Mouse (Mus musculus) left cerebral cortex, adult 6 months (tissue): ENCODE results near the gene Ccdc137. TPM values are rescaled to one million over a fixed set of nuclear protein-coding genes. Genes with fewer than 3 reads are reported as not detected.

Source experiments
- long read RNA-seq, 2 experiments: library from polyadenylated mRNA; unstranded; transcript quantifications; one replicate each; pipeline ENCODE4 v2.0.0; 2019 to 2020
- polyA plus RNA-seq: library from polyadenylated mRNA; unstranded; fragments of <200 nt; fragmentation: Nextera tagmentation; gene quantifications from 2 replicates; pipeline ENCODE4 v1.2.3, GENCODE M21; 2021

The Ccdc137 gene
- polyA plus RNA-seq, result 26.0 and 30.0 TPM in 2 replicates
- long read RNA-seq, experiment 1, transcript Ccdc137-201 (6 exons, 2,778 nt), result major isoform, 113 of 144 reads
- long read RNA-seq, experiment 1, partial matches to known transcripts, result 9 of 144 reads
- long read RNA-seq, experiment 1, other reads (novel, unspliced or antisense), result 22 of 144 reads
- long read RNA-seq, experiment 2, transcript Ccdc137-201 (6 exons, 2,778 nt), result major isoform, 9 of 16 reads
- long read RNA-seq, experiment 2, partial matches to known transcripts, result 1 of 16 reads
- long read RNA-seq, experiment 2, other reads (novel, unspliced or antisense), result 5 of 16 reads

GRCm38 (mm10) chr11:120457772-120458751 lies at the start of gene Ccdc137, which contains the start of gene Oxld1:
Ccdc137 (plus strand) TSS chr11:120458115.
Oxld1 (minus strand) TSS chr11:120458068.

DNA sequence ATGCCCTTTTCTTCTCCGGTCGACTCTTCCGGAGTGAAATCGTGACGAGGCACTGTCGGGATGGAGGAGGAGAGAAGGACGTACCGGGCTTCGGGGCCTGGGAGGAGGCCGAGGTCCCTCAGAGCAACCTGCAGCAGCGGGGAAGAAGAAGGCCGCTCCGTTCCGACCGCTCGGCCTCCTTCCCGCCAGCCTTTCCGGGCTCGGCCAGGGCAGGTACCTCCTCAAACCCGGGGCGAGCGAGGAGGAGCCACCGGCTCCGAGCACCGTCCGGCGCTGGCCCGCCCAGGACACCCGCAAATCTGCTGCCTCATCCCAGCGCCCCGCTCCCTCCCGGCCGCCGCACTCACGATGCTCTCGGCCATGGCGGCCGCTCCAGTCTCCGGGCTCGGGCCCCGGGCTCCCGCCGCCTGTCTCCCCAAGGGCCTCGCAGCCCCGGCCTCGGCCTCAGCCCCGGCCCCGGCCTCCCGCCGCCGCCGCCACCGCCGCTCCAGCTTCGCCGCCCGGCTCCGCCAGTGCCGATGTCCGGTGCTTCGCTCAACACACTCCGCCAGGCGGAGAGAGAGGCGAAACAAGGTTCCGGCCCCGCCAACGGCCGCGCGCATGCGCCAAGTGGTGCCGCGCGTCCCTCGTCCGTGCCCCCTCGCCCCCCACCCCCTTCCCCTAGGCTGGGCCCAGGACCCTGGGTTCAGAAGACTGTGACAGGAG lies 20.6 kb upstream of the Ccdc137 start, which contains the start of gene Nploc4:
TSS of gene Nploc4 (minus strand) at position 557 of the 705 bp plus-strand sequence.

GRCm38 (mm10) chr11:120442344-120442743 lies 15.6 kb upstream of the Ccdc137 start, which contains the start of gene Tspan10:
Tspan10 (plus strand) TSS chr11:120442644.

DNA sequence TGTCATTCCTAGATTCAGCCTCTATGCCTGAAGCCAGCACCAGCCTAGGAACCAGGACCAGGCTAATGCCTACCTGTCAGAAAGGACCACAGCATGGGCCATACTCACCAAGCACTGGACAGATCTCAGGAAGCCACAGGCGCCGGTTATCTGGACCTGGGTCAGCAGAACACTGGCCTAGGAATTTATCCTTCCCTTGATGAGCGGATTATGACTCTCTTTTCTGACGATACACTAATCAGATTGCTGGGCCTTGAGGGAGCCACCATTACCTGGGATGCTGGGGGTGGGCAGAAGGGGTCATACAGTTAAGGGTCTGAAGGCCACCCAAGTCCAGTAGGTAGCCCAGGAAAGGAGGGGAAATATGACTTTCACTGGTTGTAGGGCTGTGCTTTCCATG lies 4.6 kb upstream of the Ccdc137 start, which contains the start of gene Pde6g:
TSS of gene Pde6g (minus strand) at position 195 of the 400 bp plus-strand sequence.

GRCm38 (mm10) chr11:120467051-120467735 lies 9.3 kb downstream of the Ccdc137 start, which contains the start of gene Arl16:
Arl16 (minus strand) TSS chr11:120467607.

GRCm38 (mm10) chr11:120484265-120484981 lies 26.5 kb downstream of the Ccdc137 start, which contains the start of gene Mrpl12:
Mrpl12 (plus strand) TSS chr11:120484613.

GRCm38 (mm10) chr11:120491317-120492023 lies 33.6 kb downstream of the Ccdc137 start, which contains the start of gene Slc25a10:
Slc25a10 (plus strand) TSS chr11:120491840.

Other genes with a start within 250 kb of the Ccdc137 start
- gene Bahcc1, start 225.2 kb upstream of the Ccdc137 start, polyA plus RNA-seq, result 1.2 and 8.2 TPM in 2 replicates
- gene Actg1, start 109.6 kb upstream of the Ccdc137 start, polyA plus RNA-seq, result 2,011 and 2,306 TPM in 2 replicates
- 0.72 and 1.2 TPM in 2 replicates for gene Fscn2, start 96.6 kb upstream of the Ccdc137 start, polyA plus RNA-seq
- 6.8 and 7.3 TPM in 2 replicates for gene Faap100, start 79.4 kb upstream of the Ccdc137 start, polyA plus RNA-seq
- gene Nploc4, start 20.4 kb upstream of the Ccdc137 start, polyA plus RNA-seq, result 4.6 and 5.8 TPM in 2 replicates
- not detected in 2 replicates for gene Tspan10, start 15.5 kb upstream of the Ccdc137 start, polyA plus RNA-seq
- gene Pde6g, start 4.6 kb upstream of the Ccdc137 start, polyA plus RNA-seq, result 0.31 and 0.44 TPM in 2 replicates
- gene Oxld1, start within 50 bp of the Ccdc137 start, polyA plus RNA-seq, result 33.4 and 35.5 TPM in 2 replicates
- 72.4 and 90.6 TPM in 2 replicates for gene Arl16, start 9.5 kb downstream of the Ccdc137 start, polyA plus RNA-seq
- gene Mrpl12, start 26.5 kb downstream of the Ccdc137 start, polyA plus RNA-seq, result 113 and 125 TPM in 2 replicates
- 13.9 and 14.7 TPM in 2 replicates for gene Slc25a10, start 33.7 kb downstream of the Ccdc137 start, polyA plus RNA-seq
- gene Gcgr, start 72.6 kb downstream of the Ccdc137 start, polyA plus RNA-seq, result 0.05 TPM in 1 of 2 replicates, not detected in the other
- 231 and 232 TPM in 2 replicates for gene Mcrip1, start 91.6 kb downstream of the Ccdc137 start, polyA plus RNA-seq
- not detected in 2 replicates for gene Ppp1r27, start 93.0 kb downstream of the Ccdc137 start, polyA plus RNA-seq
- 99.2 and 113 TPM in 2 replicates for gene P4hb, start 115.1 kb downstream of the Ccdc137 start, polyA plus RNA-seq
- gene Arhgdia, start 123.5 kb downstream of the Ccdc137 start, polyA plus RNA-seq, result 186 and 291 TPM in 2 replicates
- 7.2 and 21.6 TPM in 2 replicates for gene Alyref, start 140.2 kb downstream of the Ccdc137 start, polyA plus RNA-seq
- gene Anapc11, start 140.3 kb downstream of the Ccdc137 start, polyA plus RNA-seq, result 76.6 and 229 TPM in 2 replicates
- gene Npb, start 150.4 kb downstream of the Ccdc137 start, polyA plus RNA-seq, result 0.61 and 0.85 TPM in 2 replicates
- 109 and 110 TPM in 2 replicates for gene Pcyt2, start 159.8 kb downstream of the Ccdc137 start, polyA plus RNA-seq
- gene Sirt7, start 167.1 kb downstream of the Ccdc137 start, polyA plus RNA-seq, result 21.5 and 24.4 TPM in 2 replicates
- 14.1 and 24.2 TPM in 2 replicates for gene Mafg, start 175.5 kb downstream of the Ccdc137 start, polyA plus RNA-seq
- gene Pycr1, start 185.7 kb downstream of the Ccdc137 start, polyA plus RNA-seq, result 4.4 and 5.1 TPM in 2 replicates
- gene Myadml2, start 190.0 kb downstream of the Ccdc137 start, polyA plus RNA-seq, result 7.4 and 9.6 TPM in 2 replicates
- 0.55 and 3.6 TPM in 2 replicates for gene Notum, start 203.1 kb downstream of the Ccdc137 start, polyA plus RNA-seq
- 48.4 and 50.7 TPM in 2 replicates for gene Aspscr1, start 214.9 kb downstream of the Ccdc137 start, polyA plus RNA-seq